Mouse (Mus musculus): ENCODE data around the gene Tsen54.
"Not testable (repeated sequence)": the region's sequence is repeated elsewhere in the genome, so short reads cannot be mapped to it uniquely, and the experiment has no call there.

Tsen54 gene

DNA sequence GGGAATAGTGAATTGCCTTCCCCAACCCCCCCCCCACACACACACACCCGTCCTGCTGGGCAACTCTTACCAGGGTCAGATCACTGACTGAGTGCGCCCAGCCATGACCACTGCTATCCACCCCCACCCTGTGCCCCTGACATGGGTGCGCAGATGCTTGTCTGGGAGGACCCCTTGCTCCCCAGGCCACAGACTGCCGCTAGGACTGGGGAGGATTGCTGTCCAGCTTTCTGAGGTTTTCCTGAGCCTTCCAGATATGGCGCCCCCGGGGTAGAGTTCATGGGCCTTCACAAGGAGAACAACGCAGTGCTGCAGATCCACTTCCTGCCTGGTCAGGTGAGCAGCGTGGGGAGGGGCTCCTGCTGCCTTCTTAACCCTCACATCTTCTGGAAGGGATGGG, 29.7 kb downstream of the Tsen54 start:
- peaks cover 3% of the 10 kb centered on the region for H3K36me3 ChIP-seq (ENCODE audit: control insufficient read depth, insufficient read depth, low read length, poor library complexity, severe bottlenecking)
- H3K27me3 ChIP-seq (ENCODE audit: control insufficient read depth, insufficient read depth, low read length, poor library complexity, severe bottlenecking), result no peaks in the 10 kb centered on the region
- DNase-seq (ENCODE audit: low read depth, low spot score), result no peak

DNA sequence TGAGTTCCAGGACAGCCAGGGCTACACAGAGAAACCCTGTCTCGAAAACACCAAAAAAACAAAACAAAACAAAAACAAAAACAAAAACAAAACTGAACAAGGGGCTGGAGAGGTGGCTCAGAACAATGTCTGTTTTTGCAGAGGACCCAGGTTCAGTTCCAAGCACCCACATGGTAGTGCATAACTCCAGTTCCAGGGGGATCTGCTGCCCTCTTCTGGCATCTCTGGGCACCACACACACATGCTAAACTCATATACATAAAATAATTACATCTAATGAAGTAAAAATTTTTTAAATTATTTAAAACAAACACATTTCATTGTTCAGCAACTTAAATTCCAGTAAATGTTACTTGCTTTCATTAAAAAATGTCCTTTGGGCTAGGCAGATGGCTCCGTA, 31.3 kb downstream of the Tsen54 start:
- no peaks in the 10 kb centered on the region for H3K27me3 ChIP-seq (ENCODE audit: control insufficient read depth, insufficient read depth, low read length, poor library complexity, severe bottlenecking)
- H3K36me3 ChIP-seq (ENCODE audit: control insufficient read depth, insufficient read depth, low read length, poor library complexity, severe bottlenecking), result peaks cover 3% of the 10 kb centered on the region
- no peak for DNase-seq (ENCODE audit: low read depth, low spot score)

DNA sequence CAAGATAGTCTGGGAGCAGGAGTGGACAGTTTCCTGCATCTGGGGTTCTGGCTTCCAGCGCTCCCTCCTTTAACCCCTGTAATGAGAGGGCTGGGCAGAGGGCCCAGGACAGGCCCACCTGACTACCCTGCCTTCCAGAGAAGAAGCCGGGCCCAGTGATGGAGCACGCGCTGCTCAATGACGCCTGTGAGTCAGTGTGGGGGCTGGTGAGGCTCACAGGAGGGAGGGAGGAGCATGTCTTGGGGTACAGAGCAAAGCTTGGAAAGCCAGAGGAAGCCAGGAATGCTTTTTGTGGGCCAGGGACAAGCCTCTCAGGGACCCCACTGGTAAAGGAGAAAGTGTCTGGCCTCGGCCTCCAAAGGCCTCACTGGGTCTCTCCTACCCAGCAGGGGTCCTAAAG, 40.1 kb downstream of the Tsen54 start:
- peaks cover 15% of the 10 kb centered on the region for H3K36me3 ChIP-seq (ENCODE audit: control insufficient read depth, insufficient read depth, low read length, poor library complexity, severe bottlenecking)
- no peak for DNase-seq (ENCODE audit: low read depth, low spot score)
- no peaks in the 10 kb centered on the region; the same call in none of the 2 replicates for H3K27me3 ChIP-seq (ENCODE audit: control insufficient read depth, insufficient read depth, low read length, poor library complexity, severe bottlenecking)

DNA sequence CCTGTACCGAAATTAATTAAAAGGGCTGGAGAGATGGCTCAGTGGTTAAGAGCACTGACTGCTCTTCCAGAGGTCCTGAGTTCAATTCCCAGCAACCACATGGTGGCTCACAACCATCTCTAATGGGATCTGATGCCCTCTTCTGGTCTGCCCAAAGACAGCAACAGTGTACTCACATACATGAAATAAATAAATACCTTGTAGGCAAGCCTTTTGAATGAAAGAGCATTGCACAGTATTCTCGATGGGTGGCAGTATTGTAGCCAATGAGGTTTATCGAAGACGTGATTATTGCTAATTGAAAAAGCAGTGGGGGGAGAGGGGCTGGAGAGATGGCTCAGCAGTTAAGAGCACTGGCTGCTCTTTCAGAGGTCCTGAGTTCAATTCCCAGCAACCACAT, 42.6 kb downstream of the Tsen54 start:
- H3K27me3 ChIP-seq (ENCODE audit: control insufficient read depth, insufficient read depth, low read length, poor library complexity, severe bottlenecking), result not testable (repeated sequence)

DNA sequence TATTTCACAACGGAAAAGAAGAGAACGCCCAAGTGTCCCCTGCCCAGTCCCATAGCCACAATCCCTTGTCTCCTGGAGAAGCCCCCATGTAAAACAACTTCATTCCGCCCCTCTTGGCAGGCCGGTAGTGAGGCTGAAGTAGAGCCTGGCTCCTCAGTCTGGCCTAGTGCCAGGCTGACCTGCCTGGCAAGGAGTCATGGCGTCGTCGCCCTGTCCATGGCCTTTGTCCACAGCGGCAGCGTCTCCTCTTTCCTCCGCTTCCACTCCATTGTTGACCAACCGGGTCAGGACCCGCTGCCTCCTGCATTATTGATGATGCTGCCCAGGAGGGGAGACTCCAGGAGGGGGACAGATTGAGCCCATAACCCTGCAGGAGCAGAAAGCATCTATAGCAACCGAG, 43.4 kb downstream of the Tsen54 start:
- Histone ChIP-seq H3K36me3 (ENCODE audit: control insufficient read depth, insufficient read depth, low read length, poor library complexity, severe bottlenecking) (peaks cover 10% of the 10 kb centered on the region), H3K27me3 (ENCODE audit: control insufficient read depth, insufficient read depth, low read length, poor library complexity, severe bottlenecking) (no peaks in the 10 kb centered on the region; the same call in none of the 2 replicates)
- no peak for DNase-seq (ENCODE audit: low read depth, low spot score)

More for the DNA sequence above, 42.6 kb downstream of the Tsen54 start:
- not testable (repeated sequence) for DNase-seq (ENCODE audit: low read depth, low spot score)
- H3K36me3 ChIP-seq (ENCODE audit: control insufficient read depth, insufficient read depth, low read length, poor library complexity, severe bottlenecking), result peaks cover 11% of the 10 kb centered on the region

DNA sequence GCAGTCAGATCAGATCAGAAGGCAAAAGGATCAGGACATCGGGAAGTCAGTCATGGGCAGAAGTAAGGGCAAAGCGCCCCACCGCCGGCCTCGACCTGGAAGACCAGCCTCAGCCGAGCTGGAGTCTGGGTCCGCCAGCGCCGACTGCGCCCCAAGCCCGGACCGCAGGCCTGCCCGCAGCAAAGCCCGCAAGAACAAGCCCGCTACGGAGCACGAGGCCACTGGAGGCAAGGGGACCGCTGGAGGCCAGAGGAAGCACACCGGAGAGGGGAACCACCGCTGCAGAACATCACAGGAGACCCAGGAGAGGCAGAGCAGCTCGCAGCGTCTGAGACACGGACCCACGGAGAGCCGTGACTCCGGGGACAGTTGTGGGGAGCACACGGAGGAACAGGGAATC, 43.8 kb downstream of the Tsen54 start, which contains the start of gene Myo15b:
TSS of gene Myo15b (plus strand) at position 53 of the 400 bp plus-strand sequence.
- H3K36me3 ChIP-seq (ENCODE audit: control insufficient read depth, insufficient read depth, low read length, poor library complexity, severe bottlenecking), result peaks cover 8% of the 10 kb centered on the region
- peak; percentile 23 for DNase-seq (ENCODE audit: low read depth, low spot score)
- H3K27me3 ChIP-seq (ENCODE audit: control insufficient read depth, insufficient read depth, low read length, poor library complexity, severe bottlenecking), result no peaks in the 10 kb centered on the region; the same call in none of the 2 replicates

DNA sequence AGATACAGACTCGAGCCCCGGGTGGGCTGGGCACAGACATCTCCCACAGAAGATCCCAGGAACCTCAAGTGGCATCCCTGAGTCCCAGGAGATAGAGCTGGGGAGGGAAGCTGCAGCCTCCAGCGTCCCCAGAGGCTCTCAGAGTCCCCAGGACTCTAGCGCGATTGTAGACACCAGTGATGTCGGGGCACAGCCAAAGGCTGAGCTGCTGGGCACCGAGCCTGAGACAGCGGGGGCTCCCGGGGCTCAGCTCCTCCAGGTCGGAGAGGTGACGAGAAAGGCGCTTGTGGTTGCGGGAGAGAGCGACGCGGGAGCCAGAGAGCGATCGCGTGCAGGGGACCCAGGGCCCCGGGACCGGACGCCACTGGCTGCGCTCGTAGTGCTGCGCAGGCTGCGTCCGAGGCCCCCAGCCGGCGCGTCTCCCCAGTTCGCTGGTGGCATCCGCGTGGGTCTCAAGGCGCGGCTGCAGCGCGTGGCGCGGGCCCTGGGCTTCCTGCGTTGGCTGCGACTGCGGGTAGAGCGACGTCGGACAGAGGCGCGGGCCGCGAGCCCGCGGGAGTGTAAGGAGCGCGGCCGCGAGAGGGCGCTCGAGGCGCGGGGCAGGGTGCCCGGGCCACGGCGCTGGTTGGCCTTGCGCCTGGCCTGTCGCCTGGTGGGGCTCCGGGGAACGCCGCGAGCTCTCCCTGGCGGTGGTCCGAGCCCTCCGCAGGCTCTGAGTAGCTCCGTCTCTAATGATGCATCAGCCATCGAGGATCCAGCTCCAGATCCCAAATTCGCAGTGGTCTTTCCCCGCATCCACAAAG, 44.8 kb downstream of the Tsen54 start:
- DNase-seq (ENCODE audit: low read depth, low spot score), result peak; percentile 93
- H3K27me3 ChIP-seq (ENCODE audit: control insufficient read depth, insufficient read depth, low read length, poor library complexity, severe bottlenecking), result no peaks in the 10 kb centered on the region; the same call in none of the 2 replicates
- peaks cover 3% of the 10 kb centered on the region; the same call in 1 of the 2 replicates for H3K36me3 ChIP-seq (ENCODE audit: control insufficient read depth, insufficient read depth, low read length, poor library complexity, severe bottlenecking)

DNA sequence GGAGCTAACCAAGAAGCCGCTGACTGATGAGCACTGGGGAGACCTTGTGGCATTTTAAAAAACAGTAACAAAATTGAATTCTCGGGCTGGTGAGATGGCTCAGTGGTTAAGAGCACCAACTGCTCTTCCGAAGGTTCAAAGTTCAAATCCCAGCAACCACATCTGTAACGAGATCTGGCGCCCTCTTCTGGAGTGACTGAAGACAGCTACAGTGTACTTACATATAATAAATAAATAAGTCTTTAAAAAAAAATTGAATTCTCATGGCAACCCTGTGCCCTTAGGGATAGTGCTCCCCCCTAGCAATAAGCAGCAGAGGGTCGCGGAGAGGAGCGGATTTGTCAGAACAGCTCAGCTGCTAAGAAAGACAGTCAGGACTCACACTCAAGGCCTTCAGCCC, 49.4 kb downstream of the Tsen54 start:
- Histone ChIP-seq H3K36me3 (ENCODE audit: control insufficient read depth, insufficient read depth, low read length, poor library complexity, severe bottlenecking) (no peaks in the 10 kb centered on the region), H3K27me3 (ENCODE audit: control insufficient read depth, insufficient read depth, low read length, poor library complexity, severe bottlenecking) (no peaks in the 10 kb centered on the region)
- DNase-seq (ENCODE audit: low read depth, low spot score), result no peak

DNA sequence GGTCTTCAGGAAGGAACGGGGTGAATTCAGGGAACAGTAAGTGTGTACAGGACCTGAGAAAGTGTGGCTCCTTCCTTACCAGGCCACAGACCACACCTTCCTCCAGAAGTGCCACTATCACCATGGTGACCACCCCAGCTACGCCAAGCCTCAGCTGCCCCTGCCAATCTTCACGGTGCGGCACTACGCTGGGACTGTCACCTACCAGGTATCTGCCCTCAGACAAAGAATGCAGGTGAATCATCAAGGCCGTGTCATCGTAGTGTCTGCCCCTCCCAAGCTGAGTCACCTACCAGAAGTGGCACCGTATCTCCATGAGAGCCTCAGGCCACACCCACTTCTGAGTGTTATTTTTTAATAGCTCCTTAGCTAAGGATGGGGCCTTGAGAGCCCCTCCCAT, 54.9 kb downstream of the Tsen54 start:
- no peak for DNase-seq (ENCODE audit: low read depth, low spot score)
- H3K27me3 ChIP-seq (ENCODE audit: control insufficient read depth, insufficient read depth, low read length, poor library complexity, severe bottlenecking), result no peaks in the 10 kb centered on the region
- no peaks in the 10 kb centered on the region for H3K36me3 ChIP-seq (ENCODE audit: control insufficient read depth, insufficient read depth, low read length, poor library complexity, severe bottlenecking)

DNA sequence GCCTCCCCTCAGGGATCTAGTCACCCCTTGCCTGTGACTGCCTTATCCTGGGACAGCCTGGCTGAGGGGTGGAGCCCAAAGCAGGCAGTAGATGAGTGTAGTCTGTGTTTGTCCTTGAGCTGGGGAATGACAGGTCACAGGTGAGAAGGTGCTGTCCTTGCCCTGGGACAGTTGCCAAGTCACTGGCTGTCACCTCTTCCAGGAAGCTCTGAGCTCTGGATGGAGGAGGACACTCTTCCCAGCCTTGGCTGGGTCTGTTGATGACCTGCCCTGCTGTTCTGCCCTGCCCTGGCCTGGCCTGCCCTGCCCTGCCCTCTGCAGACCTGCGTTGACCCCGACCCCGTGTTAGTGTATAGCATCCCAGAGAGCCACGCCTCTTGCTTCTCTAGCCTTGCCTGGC, 57.9 kb downstream of the Tsen54 start:
- Histone ChIP-seq H3K36me3 (ENCODE audit: control insufficient read depth, insufficient read depth, low read length, poor library complexity, severe bottlenecking) (no peaks in the 10 kb centered on the region), H3K27me3 (ENCODE audit: control insufficient read depth, insufficient read depth, low read length, poor library complexity, severe bottlenecking) (no peaks in the 10 kb centered on the region)
- no peak for DNase-seq (ENCODE audit: low read depth, low spot score)

Measured in splenic B cell, adult 2 months (primary cell).